Mouse (Mus musculus) adrenal gland, adult 18-20 months (tissue): Measurements from ENCODE around the gene Rap1b. TPM values are rescaled to one million over a fixed set of nuclear protein-coding genes. Genes with fewer than 3 reads are reported as not detected.

Experiments
- DNase-seq, 2 experiments: peaks; one replicate each; pipeline ENCODE4 v3.0.0; 2021 to 2022; ENCODE audit warnings: low spot score in 2 of 2
- total RNA-seq, 2 experiments: library from RNA; stranded (reverse); gene quantifications; 1 replicate in 1 of 2; 2 replicates in 1 of 2; pipeline ENCODE4 v1.2.3; 2021

Rap1b gene
- total RNA-seq, 2 experiments from 2014 or later: 116 to 128 TPM

DNA sequence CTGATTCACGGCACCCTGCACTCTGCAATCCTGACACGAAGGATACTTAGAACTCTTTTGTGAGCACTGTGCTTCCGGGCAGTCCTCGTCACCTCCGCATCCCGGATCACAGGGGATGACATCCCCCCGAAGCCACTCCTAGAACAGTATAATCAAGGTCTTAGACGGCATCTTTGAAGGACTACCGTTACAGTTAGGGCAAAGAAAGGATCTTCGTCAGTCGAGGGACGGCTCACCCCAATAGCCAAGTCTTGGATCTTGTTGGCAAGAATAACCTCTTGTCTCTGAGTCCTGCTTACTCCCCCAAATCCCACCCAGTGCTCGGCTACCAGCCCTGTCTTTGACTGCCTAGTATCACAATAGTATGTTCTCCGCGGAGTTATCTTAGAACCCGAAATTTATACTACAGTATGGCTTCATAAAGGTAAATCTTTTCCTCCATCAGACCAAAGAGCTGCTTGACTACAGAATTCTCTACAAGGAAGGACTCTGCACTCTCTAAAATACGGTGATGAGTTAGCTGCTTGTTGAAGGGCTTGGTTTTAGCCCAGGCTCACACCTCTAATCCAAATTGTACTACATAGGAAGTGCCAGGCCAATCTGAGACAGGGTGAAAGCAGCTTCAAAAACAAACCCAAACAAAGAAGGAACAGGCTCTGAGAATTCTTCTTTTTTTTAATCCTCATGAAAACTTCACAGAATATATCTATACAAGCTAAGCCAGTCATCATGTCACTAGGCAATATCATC, 55.2 kb downstream of the Rap1b start:
- no peak for DNase-seq

DNA sequence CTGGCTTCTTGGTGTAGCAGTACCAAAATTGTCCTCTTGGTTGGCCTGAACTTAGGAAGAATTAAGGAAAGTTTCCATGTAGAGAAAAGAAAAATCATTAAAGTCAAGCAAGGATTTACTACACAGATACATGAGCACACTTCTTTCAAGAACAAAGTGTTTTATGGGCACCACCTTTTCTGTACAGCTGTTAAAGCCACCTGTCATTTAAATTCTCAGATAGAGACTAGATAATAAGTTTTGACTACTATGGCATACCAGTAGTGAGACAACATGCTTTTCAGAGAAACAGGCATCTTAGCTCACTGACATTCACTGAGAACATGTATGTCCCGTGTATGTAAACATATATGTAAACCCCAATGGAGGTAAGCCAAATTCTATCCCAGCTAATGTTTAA, 55.8 kb downstream of the Rap1b start:
- DNase-seq: no peak

DNA sequence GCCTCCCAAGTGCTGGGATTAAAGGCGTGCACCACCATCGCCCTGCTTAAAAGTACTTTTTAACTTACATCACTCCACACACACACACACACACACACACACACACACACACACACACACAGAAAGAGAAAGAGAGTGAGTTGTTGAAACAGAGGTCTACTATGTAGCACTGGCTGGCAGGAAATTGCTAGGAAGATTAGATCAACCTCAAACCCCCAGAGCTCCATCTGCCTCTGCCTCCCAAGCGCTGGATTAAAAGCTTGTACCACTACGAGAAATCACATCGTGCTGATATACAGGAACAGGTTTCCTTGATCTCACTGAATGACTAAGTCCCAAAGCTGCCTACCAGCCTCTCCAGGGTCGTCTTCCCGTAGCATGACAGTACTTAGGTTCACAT, 61.2 kb downstream of the Rap1b start:
- DNase-seq: no peak

DNA sequence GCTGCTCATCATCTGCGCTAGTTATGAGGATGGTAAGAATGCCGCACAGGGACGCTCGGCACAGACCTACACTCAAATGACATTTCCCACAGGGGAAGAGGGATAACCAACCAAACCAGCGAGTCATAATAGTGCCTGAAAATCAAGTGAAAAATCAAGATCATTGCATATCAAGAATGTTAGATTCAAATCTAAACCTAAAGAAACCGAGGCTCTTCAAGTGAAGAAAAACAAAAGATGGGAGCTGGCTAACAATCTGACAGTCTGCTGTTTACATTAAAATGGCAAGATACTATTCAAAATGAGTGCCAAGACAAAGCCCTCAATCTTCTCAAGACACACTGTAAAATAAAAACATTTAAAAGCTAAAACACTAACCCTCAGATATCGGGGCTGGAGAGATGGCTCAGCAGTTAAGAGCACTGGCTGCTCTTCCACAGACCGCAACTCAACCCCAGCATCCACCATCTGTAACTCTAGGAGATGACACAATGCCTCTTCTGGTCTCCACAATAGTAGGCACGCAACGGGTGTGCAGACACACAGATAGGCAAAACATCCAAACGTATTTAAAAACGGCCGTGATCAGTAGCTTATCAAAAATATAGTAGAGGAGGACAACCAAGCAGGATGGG, 61.9 kb downstream of the Rap1b start:
- no peak for DNase-seq

GRCm38 (mm10) chr10:117782491-117783260, 63.2 kb downstream of the Rap1b start:
- DNase-seq: no peak

DNA sequence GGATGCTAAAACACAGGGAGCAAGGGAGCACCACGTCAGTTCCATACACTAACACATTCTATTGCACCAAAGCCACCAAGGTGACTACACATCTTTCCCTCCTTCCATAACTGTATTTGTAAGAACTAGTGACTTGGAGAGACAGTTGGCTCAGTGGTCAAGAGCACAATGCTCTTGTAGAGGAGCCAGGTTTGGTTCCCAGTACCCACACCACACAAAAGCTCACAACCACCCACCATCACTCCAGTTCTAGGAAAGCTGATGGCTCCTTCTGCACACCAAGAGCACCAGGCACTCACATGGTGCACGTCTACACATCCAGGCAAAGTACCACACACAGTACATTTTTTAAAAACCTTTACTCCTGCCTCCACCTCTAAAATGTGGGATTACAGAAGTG, 63.8 kb downstream of the Rap1b start:
- DNase-seq: no peak

DNA sequence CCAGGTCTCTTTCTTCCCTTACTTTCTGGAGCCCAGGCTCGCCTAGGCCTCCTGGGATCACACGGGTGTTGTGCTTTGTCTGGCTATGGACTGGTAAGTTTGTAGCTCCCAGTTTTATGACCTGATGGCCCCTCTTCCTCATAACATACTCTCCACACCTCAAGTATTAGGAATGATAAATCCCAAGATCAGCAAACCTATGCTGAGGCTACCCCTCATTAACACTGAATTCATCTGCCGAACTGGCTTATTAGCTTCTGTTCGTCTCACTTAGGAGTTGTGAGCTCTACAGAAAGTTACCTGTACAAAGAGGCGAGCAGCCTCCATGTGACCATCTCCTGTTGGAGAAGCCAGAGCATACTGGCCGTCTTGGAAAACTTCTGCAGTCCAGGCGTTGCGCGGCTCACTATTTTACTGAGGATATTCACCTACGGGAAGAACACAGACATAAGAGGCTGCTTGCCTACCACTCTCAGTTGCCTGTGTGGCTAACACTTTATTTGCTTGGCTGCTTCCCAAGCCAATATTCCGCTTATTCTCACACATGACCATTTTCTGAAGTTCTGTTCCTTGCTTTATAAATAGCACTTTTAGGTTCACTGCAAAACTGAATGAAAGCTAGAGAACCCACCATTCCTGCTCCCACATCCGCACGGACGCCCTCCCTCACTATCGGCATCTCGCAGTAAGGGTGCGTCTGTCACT, 64.7 kb downstream of the Rap1b start:
- no peak for DNase-seq

DNA sequence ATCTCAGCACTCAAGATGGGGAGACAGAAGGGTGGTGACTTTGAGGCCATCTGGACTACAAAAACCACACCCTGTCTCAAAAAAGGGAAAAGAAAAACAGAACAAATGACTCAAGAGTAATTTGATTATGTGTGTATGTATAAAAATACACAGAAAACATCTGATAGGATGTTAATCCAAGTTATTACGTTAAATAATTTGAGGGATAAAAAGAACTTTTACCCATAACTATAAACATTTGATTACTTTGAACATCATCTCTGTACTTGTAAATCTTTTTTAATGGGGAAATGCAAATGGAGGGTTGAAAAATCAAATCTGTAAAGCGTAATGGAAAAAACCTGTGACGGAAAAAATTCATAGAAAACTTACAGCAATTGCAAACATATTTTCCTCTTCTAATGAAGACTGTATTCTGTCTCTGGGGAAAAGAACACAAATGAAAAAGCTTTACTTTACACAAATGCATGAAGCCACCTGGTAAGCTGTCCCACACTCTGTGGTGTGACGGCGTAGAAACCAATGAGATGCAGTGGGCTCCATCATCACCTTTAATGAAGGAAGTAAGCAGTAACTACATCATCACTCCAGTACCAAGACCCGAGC, 65.4 kb downstream of the Rap1b start:
- DNase-seq: no peak

- no peak for DNase-seq
Measured at GRCm38 (mm10) chr10:117779581-117780305, 66.1 kb downstream of the Rap1b start.

GRCm38 (mm10) chr10:117778951-117779350, 66.9 kb downstream of the Rap1b start:
- no peak for DNase-seq

GRCm38 (mm10) chr10:117778328-117778910, 67.4 kb downstream of the Rap1b start:
- no peak for DNase-seq

DNA sequence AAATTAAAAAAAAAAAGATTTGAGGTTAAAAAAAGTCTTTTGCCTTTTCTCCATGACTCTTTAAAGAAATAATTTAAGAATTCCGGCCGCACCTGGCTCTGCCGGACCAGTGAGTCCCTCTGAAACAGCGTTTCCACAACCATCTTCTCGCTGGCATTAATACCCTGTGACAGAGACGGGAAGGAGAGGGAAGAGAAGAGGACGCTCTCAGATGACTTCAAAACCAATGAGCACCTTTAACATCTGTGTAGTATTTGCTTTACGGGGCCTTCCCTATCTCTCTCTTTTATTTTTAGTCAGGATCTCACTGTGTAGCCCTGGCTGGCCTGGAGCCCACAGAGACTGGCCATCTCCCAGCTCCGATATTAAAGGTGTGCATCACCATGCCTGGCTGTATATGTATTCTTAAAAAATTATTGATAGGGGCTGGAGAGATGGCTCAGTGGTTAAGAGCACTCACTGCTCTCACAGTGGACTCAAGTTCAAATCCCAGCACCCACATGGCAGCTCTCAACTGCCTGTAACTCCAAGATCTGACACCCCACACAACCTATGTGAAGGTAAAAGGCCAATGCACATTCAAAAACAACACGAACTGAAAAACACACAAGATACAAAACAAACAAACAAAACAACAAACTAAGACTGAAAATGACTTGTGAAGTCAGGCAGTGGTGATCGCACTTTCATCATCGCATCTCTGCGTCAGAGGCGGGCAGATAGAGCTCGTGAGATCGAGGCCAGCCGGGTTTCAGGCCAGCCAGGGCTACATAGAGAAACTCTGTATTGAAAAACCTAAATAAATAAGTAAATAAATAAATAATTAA, 68.1 kb downstream of the Rap1b start:
- DNase-seq: no peak

GRCm38 (mm10) chr10:117777103-117777470, 68.7 kb downstream of the Rap1b start:
- no peak for DNase-seq

- DNase-seq: no peak
Measured at GRCm38 (mm10) chr10:117776281-117777102, 69.3 kb downstream of the Rap1b start.

- no peak for DNase-seq
Measured at GRCm38 (mm10) chr10:117775401-117776144, 70.3 kb downstream of the Rap1b start.

DNA sequence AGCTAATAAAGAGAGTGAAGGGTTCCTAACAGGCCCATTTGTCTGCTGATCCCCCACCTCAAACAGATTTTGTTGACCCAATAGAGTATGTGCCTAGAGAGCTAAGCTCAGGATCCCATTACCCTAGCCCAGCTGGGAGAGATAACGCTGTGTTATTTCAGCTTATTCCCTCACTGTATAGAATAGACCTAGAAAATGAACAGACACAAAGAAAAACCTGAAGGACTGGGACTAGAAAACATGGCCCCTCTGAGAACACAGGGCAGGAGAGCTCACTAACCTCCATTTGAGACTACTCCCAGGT, 71.1 kb downstream of the Rap1b start:
- DNase-seq: no peak

GRCm38 (mm10) chr10:117774011-117774816, 71.6 kb downstream of the Rap1b start:
- no peak for DNase-seq
